Mouse (Mus musculus): ENCODE measurements around the gene Ftcd. TPM values are rescaled to one million over a fixed set of nuclear protein-coding genes. Genes with fewer than 3 reads are reported as not detected.

The Ftcd gene
- polyA plus RNA-seq, 1 experiment = not detected

GRCm38 (mm10) chr10:76569996-76570685, 5.3 kb upstream of the Ftcd start:
- no peak overlapping the region for H3K4me2 ChIP-seq (ENCODE audit: low read depth)
- H3K36me3 ChIP-seq (ENCODE audit: control insufficient read depth, insufficient read depth) = no peaks in the 10 kb centered on the region
- H3K79me2 ChIP-seq (ENCODE audit: control insufficient read depth, insufficient read depth) = no peaks in the 10 kb centered on the region
- H3K27me3 ChIP-seq (ENCODE audit: control insufficient read depth, insufficient read depth, insufficient read length) = peaks cover 35% of the 10 kb centered on the region
- TF ChIP-seq MAX (IDR thresholded peaks at IDR 0.05; ENCODE audit: low read depth) (no peak), TCF3 (IDR thresholded peaks at IDR 0.05; ENCODE audit: insufficient read length, low read depth) (no peak)
- no peak overlapping the region for H3K4me3 ChIP-seq
- no peak overlapping the region for H3ac ChIP-seq (ENCODE audit: control insufficient read depth, insufficient read length)

GRCm38 (mm10) chr10:76571070-76571469, 4.4 kb upstream of the Ftcd start:
- H3ac ChIP-seq (ENCODE audit: control insufficient read depth, insufficient read length) = no peak overlapping the region
- no peak for TF ChIP-seq POLR2A (IDR thresholded peaks at IDR 0.05; ENCODE audit: insufficient read length, low read depth)
- TF ChIP-seq TCF3 (IDR thresholded peaks at IDR 0.05; ENCODE audit: insufficient read length, low read depth) = no peak

GRCm38 (mm10) chr10:76572151-76572550, 3.3 kb upstream of the Ftcd start:
- Histone ChIP-seq H3K27me3 (ENCODE audit: control insufficient read depth, insufficient read depth, insufficient read length) (peaks cover 36% of the 10 kb centered on the region), H3ac (ENCODE audit: control insufficient read depth, insufficient read length) (no peak overlapping the region), H3K36me3 (ENCODE audit: control insufficient read depth, insufficient read depth) (no peaks in the 10 kb centered on the region), H3K4me2 (ENCODE audit: low read depth) (no peak overlapping the region), H3K79me2 (ENCODE audit: control insufficient read depth, insufficient read depth) (no peaks in the 10 kb centered on the region), H3K4me3 (no peak overlapping the region)
- TF ChIP-seq CEBPB (IDR thresholded peaks at IDR 0.05; ENCODE audit: insufficient read depth, poor library complexity, severe bottlenecking) = no peak
- TF ChIP-seq SRF (IDR thresholded peaks at IDR 0.05; ENCODE audit: control insufficient read depth, insufficient read length, low read depth) = no peak
- TF ChIP-seq TCF12 (IDR thresholded peaks at IDR 0.05; ENCODE audit: insufficient read depth, poor library complexity, severe bottlenecking) = no peak
- TF ChIP-seq TCF3 (IDR thresholded peaks at IDR 0.05; ENCODE audit: insufficient read length, low read depth) = no peak
- TF ChIP-seq MAX (IDR thresholded peaks at IDR 0.05; ENCODE audit: low read depth) = no peak
- TF ChIP-seq E2F4 (IDR thresholded peaks at IDR 0.05; ENCODE audit: insufficient read depth) = no peak
- no peak for TF ChIP-seq USF1 (IDR thresholded peaks at IDR 0.05; ENCODE audit: low read depth)
- TF ChIP-seq MYOD1 (IDR thresholded peaks at IDR 0.05; ENCODE audit: control insufficient read depth in 1 of 3, insufficient read length in 2 of 3, low read depth in 2 of 3) = no peak
- TF ChIP-seq REST (IDR thresholded peaks at IDR 0.05; ENCODE audit: insufficient read depth, insufficient read length) = no peak
- no peak for TF ChIP-seq MYOG (IDR thresholded peaks at IDR 0.05; ENCODE audit: control insufficient read depth in 1 of 3, insufficient read depth in 1 of 3, insufficient read length in 2 of 3, low read depth in 2 of 3)
- TF ChIP-seq POLR2A (IDR thresholded peaks at IDR 0.05; ENCODE audit: insufficient read length, low read depth) = no peak
- TF ChIP-seq POLR2AphosphoS2 (IDR thresholded peaks at IDR 0.05; ENCODE audit: insufficient read length, low read depth) = no peak

More at GRCm38 (mm10) chr10:76571070-76571469, 4.4 kb upstream of the Ftcd start:
- H3K79me2 ChIP-seq (ENCODE audit: control insufficient read depth, insufficient read depth) = no peaks in the 10 kb centered on the region
- H3K36me3 ChIP-seq (ENCODE audit: control insufficient read depth, insufficient read depth) = no peaks in the 10 kb centered on the region
- no peak overlapping the region for H3K4me2 ChIP-seq (ENCODE audit: low read depth)
- H3K27me3 ChIP-seq (ENCODE audit: control insufficient read depth, insufficient read depth, insufficient read length) = peaks cover 37% of the 10 kb centered on the region
- H3K4me3 ChIP-seq = no peak overlapping the region

- no peaks in the 10 kb centered on the region for H3K36me3 ChIP-seq (ENCODE audit: control insufficient read depth, insufficient read depth)
- H3K27me3 ChIP-seq (ENCODE audit: control insufficient read depth, insufficient read depth, insufficient read length) = peaks cover 25% of the 10 kb centered on the region
- H3K4me3 ChIP-seq = no peak overlapping the region
- TF ChIP-seq MYOD1 (IDR thresholded peaks at IDR 0.05; ENCODE audit: control insufficient read depth in 1 of 3, insufficient read length in 2 of 3, low read depth in 2 of 3) (no peak), MYOG (IDR thresholded peaks at IDR 0.05; ENCODE audit: control insufficient read depth in 1 of 3, insufficient read depth in 1 of 3, insufficient read length in 2 of 3, low read depth in 2 of 3) (no peak), MAX (IDR thresholded peaks at IDR 0.05; ENCODE audit: low read depth) (no peak)
- H3K4me2 ChIP-seq (ENCODE audit: low read depth) = no peak overlapping the region
- H3K79me2 ChIP-seq (ENCODE audit: control insufficient read depth, insufficient read depth) = no peaks in the 10 kb centered on the region
- H3ac ChIP-seq (ENCODE audit: control insufficient read depth, insufficient read length) = no peak overlapping the region
Measured at GRCm38 (mm10) chr10:76576920-76577319, 1.5 kb downstream of the Ftcd start.

GRCm38 (mm10) chr10:76584138-76584537, 8.7 kb downstream of the Ftcd start:
- no peaks in the 10 kb centered on the region for H3K79me2 ChIP-seq (ENCODE audit: control insufficient read depth, insufficient read depth)
- no peak overlapping the region for H3ac ChIP-seq (ENCODE audit: control insufficient read depth, insufficient read length)
- no peak overlapping the region for H3K4me2 ChIP-seq (ENCODE audit: low read depth)
- H3K27me3 ChIP-seq (ENCODE audit: control insufficient read depth, insufficient read depth, insufficient read length) = peaks cover 31% of the 10 kb centered on the region
- no peak overlapping the region for H3K4me3 ChIP-seq
- no peaks in the 10 kb centered on the region for H3K36me3 ChIP-seq (ENCODE audit: control insufficient read depth, insufficient read depth)
- TF ChIP-seq E2F4 (IDR thresholded peaks at IDR 0.05; ENCODE audit: insufficient read depth) = no peak
- no peak for TF ChIP-seq CEBPB (IDR thresholded peaks at IDR 0.05; ENCODE audit: insufficient read depth, poor library complexity, severe bottlenecking)
- no peak for TF ChIP-seq TCF3 (IDR thresholded peaks at IDR 0.05; ENCODE audit: insufficient read length, low read depth)
- TF ChIP-seq TCF12 (IDR thresholded peaks at IDR 0.05; ENCODE audit: insufficient read depth, poor library complexity, severe bottlenecking) = no peak
- no peak for TF ChIP-seq USF1 (IDR thresholded peaks at IDR 0.05; ENCODE audit: low read depth)
- TF ChIP-seq POLR2AphosphoS2 (IDR thresholded peaks at IDR 0.05; ENCODE audit: insufficient read length, low read depth) = no peak
- no peak for TF ChIP-seq POLR2A (IDR thresholded peaks at IDR 0.05; ENCODE audit: insufficient read length, low read depth)
- TF ChIP-seq MYOG (IDR thresholded peaks at IDR 0.05; ENCODE audit: control insufficient read depth in 1 of 3, insufficient read depth in 1 of 3, insufficient read length in 2 of 3, low read depth in 2 of 3) = no peak
- TF ChIP-seq MAX (IDR thresholded peaks at IDR 0.05; ENCODE audit: low read depth) = no peak
- TF ChIP-seq REST (IDR thresholded peaks at IDR 0.05; ENCODE audit: insufficient read depth, insufficient read length) = no peak
- TF ChIP-seq MYOD1 (IDR thresholded peaks at IDR 0.05; ENCODE audit: control insufficient read depth in 1 of 3, insufficient read length in 2 of 3, low read depth in 2 of 3) = no peak
- TF ChIP-seq SRF (IDR thresholded peaks at IDR 0.05; ENCODE audit: control insufficient read depth, insufficient read length, low read depth) = no peak
